Mouse (Mus musculus) monocyte, adult 2 months (primary cell): ENCODE results near the gene Fxyd1.

ENCODE experiments used
- DNase-seq, 2 experiments: peaks; one replicate each; pipeline ENCODE4 v3.0.0; 2022; ENCODE audit warnings: low spot score in 2 of 2, low read depth in 1 of 2

The Fxyd1 gene

DNA sequence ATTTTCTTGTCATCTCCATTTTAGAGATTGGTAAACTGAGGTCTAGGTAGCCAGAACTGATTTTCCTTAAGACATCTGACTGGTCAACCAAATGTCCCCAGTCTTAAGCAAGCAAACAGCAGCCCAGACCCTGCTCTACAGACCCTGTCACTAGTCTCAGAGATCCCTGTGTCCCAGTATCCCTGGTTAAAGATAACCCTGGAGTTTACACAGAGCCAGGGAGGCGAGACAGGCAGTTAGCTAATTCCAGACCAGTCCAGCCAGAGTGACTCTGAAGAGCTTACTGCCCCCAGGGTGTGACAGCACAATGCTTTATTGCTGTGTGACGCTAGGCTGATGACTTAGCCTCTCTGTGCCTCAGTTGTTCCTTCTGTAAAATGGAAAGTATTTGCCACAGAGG, at the start of gene Fxyd1:
Gene Fxyd1 (minus strand): TSS at position 129 of the 400 bp plus-strand sequence.
- DNase-seq = no peak

DNA sequence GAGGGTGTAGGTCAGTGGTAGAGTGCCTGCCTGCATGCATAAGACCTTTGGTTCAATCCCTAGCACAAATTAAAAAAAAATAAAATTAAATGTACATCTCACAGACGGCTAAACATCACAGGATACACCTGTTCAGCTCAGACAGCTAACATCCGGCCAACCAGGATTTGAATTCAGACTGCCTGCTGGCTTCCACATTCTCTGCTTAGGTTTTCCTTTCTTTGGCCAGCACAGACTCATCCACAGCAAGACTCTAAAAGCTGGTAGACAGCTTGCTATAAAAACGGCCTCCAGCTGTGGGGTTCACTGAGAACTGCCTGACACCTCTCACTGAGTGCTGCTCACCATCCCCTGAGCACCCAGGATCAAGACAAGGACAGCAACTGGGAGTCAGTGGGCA, 49.2 kb upstream of the Fxyd1 start:
- no peak for DNase-seq

DNA sequence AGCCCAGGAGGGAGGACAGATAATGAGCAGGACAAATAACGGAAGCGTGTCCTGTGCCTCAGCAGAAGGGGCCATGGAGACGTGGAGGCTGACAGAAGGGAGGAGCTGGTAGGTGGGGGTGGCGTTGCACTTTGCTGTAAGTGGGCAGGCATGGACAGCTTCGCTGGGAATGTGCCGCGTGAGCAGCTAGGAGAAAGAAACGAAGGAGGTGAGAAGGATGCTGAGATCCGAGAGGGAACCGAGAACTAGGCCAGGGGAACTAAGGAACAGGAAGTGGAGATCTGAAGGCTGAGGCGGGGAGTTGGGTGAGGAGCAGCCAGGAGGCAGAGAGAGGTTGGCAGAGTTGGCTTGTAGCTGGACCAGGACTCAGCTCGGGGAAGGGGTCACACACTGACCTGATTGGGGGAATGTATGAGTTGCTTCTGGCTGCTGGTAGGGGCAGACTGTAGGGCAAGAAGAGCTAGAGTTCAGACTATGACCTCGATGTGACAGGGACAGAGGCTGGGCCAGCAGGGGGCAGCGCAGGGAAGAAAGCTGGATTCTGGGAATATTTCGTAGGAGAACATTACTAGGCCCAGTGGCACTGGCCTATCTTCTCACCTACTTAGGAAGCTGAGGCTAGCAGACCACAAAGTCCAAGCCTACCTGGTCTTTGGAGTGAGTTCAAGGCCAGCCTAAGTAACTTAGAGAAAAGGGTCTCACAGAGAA, 48.2 kb upstream of the Fxyd1 start:
- DNase-seq = peak; percentile 24 to 47

DNA sequence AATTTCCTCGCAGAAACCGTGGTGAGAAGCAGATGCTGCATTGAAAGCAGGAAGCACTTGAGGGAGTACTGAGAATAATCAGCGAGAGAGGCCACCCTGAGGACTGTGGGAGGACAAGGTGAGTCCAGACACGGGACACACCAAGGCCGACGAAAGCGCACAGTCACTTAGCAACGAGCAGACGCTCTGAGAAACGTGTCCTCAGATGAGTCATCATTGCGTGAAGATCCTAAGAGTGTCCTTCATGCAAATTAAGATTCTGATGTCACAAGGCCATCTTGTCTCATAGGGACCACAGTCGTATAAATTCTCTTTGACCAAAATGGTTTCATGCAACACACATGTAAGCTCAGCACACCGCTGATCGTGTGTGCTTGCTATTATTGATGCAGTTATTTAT, 43.8 kb upstream of the Fxyd1 start:
- no peak for DNase-seq

DNA sequence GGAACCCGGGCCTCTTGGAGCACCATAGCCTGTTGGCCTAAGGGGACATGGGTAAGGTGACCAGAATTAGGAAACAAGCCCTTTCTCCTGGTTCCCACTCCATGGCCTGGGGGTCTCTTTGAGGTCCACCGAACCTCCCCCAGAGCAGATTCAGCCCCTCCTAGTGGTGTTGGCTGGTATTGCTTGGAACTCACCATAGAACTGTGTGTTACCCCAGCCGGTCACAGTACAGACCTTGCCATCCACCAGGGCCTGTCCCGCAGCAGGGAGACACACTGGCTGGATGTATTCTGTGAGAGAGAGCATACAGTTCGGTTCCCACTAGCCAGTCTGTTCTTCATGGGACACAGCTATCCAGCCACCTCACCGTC, 42.6 kb upstream of the Fxyd1 start:
- DNase-seq = no peak

DNA sequence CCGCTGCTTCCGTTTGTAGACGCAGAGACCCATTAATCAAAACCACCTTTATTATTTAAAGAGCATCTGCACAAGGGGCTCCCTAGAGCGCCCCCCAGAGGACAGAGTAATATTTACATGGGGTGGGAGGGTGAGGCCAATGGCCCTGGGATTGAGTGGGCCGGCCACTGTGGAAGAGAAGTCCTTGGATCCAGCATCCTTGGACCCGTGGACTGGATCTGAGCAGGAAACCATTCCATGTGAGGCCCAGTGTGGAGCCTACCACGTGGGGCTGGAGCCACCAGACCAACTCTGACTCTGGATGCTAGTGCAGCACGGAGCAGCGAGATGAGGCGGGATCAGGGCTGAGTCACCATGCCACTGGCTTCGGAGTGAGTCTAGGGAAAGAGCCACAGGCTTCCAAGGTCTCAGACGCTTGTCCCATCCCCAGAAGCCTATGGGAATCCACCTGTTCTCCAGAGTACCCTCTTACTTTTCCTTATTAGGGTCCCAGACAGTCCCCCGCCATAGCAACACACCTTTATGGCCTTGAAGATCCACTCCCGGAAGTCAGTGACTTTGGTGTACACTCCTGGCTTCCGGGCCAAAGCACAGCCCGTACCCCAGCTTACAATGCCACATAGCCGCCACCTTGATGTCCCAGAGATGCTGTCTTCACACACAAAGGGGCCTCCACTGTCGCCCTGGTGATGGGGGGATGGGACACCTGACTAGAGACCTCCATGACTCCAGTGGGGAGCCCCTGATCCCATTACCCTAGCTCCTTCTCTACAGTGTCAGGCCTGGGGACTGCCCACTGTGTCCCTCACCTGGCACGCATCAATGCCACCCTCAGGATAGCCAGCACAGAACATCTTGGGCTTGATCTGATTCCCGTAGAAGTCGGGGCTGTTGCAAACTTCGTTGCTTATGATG, 42.0 kb upstream of the Fxyd1 start:
- no peak for DNase-seq

DNA sequence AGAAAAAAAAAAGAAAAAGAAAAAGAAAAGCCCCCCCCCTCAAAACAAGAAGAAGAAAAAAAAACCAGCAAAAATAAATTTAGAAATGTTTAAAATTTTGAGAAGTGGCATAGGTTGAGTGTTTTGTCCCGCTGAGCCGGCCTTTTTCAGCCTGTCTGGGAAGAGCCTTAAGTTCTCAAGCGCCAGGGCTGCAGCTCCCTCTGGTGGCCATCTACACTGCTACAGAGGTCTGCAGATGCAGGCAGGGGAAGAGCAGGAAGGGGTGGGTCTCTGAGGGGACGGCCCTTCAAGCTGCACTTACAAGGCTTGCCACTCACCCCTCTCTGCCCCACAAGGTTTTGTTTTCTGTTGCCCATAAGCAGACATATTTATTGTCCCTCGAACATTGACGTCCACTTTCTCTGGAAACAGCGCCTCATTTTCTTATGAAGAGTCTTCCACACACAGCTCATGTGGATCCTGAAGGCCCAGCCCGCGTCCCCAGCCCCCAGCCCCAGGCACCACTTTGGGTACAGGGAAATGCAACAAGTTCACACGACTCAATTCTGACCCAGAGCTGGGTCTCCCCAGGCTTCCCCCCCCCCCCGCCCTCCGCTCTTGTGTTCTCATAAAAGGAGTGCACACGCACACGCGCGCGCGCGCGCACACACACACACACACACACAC, 40.7 kb upstream of the Fxyd1 start:
- peak; percentile 66 to 77 for DNase-seq

DNA sequence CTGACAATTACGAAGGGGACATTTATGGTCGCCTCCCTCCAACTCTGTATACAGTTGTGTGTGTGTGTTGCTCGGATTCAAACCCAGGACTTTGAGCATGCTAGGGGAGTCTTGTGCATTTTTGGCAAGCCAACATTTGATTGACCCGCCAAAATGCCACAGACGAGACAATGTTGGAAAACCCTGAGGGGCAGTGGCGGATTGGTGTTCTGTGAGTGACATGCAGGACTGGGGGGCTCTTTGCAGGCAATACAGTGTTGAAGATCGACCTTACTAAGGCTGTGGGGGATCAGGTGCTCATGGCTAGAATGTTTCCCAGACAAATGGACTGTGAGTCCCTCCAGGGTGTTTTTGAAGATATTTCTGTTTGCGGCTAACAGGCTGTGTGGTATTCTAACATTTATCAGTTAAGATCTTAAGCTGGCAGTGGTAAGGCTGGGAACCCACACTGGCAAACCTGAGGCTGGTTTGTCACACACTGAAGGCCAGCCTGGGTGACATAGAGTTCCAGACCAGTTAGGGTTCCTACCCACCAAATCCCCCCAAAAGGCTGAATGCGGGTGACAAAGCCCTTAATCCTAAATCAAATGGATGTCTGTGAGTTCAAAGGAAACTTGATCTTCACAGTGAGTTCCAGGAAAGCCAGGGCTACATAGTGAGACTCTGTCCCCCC, 40.0 kb upstream of the Fxyd1 start:
- DNase-seq = no peak

DNA sequence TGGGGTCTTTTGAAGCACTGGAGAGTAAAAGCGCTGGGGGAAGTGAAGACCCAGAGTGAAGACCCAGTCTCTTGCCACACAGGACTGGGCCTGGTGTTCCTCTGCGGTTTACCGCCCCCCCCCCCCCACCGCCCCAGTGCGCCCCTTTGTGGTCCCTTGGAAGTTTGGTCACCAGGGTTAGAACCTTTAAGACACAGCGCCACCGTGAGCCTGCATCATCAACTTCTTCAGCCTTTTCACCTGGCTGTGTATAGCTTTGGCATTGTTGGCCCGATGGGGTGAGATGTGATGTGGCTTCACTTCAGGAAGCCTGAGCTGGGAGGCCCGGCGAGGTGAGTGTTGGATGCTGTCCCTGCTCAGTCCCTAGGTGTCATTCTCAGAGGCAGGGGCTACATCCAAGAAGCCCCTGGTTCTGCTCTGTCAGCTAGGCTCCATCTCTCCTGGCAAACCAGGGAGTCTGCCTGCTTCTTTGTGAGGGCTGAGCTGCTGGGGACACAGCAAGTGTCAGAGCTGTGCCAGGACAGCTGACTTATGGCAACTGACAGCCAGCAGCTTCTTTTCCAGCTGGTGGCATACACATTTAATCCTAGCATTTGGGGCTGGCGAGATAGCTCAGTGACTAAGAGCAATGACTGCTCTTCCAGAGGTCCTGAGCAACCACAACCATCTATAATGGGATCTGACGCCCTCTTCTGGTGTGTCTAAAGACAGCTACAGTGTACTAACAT, 37.9 kb upstream of the Fxyd1 start:
- no peak for DNase-seq

DNA sequence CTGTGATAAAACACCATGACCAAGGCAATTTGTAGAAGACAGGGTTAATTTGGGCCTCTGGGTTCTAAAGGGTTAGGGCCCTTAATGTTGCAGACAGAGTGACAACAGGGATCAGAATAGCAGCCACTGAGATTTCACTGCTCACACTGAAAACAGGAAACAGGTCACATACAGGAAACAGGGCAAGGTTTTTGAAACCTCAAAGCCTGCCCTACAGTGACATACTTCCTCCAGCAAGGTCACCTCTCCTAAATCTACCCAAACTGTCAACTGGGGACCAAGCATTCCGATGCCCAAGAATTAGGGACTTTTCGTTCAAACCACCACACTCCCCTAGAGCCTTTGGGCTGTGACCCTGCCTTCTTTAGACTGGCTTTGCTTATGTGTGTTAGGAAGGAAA, 32.7 kb upstream of the Fxyd1 start:
- DNase-seq = no peak

DNA sequence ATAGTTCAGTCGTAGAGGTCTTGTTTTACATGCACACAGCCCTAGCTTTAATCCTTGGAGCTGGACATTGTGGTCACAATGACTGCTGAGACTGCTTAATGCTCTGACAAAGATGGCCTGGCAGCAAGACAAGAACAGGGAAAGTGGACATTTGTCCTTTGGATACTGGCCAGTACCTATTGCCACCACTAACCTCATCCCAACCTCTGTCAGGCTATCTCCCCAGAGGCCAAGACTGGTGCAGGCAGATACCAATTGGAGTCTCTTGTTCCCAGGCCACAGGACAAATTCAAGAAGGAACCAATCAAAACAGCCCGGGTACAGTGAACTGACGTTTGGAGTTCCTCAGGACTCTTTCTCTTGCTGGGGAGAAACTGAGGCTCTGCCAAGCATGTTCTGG, 31.2 kb upstream of the Fxyd1 start:
- DNase-seq = no peak

DNA sequence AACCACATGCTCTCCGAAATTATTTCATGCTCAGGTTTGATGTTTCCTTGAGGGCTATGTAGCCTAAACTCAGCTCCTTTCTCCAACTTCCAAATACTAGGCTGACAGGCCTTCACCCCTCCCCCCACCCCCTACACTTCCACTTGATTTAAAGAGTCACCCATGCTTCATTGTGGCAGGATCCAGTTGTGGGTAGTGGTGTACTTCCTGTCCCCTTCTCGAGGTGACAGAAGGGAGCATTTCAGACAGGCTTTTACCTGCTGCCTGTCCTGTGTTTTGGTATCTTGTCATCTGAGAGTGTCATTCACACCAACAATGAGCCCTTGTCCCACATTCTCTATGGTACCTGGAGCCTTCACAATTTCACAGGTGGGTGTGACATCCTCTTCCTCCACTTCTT, 30.3 kb upstream of the Fxyd1 start:
- no peak for DNase-seq

DNA sequence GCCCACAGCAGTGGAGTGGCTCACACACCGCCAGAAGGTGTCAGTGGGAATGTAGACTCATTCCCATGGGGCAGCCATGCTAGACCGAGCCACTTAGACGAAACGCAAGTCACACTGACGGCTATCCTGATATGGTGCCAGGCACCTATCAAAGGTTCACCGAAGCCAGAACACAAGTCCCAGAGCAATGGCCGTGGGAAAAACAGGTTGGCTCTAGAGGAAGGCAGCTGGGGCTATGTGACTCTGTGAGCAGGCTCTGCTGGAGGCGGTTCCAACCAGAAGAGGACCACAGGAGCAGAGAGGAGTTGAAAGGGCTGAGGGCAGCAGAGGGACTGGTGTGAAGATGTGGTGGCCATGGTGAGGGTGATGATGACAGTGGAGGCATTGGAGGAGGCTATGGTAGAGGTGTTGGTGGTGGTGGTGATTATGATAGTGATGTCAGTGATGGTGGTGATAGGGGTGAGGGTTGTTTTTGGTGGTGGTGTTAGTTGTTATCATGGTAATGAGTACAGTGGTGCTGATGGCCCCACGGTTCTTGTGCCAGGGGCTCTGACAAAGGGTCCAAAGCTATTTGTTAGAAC, 29.3 kb upstream of the Fxyd1 start:
- no peak for DNase-seq

DNA sequence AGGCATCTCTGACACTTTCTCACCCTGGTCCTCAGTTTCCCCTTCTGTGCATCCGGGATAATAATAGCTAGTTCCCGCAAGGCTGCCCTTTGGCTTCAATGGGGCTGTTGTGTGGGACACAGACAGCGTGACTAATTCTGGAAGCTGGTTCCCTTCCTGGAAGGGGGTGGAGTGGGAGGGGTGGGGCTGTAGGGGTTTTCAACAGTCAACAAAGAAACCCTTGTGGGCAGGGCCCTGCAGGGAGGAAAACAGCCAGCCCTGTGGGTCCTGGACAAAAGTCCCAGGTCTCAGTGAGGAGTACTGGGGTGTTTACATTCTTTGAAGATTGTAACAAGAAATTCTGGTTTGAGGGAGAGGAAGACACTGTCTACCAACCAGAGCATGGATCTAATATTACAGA, 28.2 kb upstream of the Fxyd1 start:
- DNase-seq = no peak

DNA sequence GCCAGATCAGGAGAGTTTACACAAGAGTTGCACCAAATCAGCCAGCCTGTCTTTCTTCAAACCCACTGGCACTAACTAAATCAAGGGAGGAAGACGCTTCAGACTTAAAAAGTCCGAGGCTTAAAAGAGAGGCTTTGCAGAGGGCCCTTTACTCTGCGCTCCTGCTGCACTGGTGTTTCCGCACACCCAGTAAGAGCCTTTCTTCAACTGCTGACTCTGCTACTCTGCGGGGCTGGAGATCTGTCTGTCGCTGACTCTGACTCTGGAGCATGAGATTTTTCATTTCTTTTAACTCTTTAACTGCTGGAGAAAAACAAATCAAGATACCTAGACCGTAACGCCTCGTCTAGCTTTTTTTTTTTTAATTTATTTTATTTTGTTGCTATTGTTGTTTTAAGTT, 27.1 kb upstream of the Fxyd1 start:
- no peak for DNase-seq

DNA sequence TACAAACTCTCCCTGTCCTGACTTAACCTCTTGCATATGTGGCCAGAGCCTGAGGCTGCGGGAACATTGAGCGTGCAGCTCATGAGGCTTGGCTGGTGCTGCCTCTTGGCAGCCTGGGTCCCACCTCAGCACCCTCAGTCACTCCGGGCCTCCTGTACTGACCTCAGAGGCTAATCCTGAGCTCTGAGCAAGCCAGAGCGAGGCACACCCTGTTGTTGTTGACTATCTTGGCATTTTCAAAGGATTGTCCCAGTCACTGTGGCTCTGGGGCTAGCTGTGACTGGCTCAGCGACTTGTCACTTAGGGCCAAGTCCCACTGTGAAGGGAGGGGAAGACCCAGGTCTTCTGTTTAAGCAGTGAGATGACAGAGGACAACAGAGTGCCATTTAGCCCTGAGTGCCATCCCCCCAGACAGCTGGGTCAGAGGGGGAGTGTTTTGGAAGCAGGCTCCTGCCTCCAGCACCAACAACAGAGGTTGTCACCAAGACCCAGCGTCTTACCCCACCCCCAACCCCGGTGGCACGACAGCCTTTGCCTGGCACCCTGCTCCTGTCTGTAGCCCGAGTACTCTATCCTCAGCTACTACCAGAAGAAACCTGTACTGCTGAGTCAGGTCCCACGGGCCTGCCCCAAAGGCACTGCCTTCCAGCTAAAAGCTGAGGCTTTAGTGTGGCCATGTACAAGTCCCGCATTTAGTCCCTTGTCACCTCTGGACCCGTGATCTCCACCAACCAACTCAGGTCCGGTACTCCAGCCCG, 26.0 kb upstream of the Fxyd1 start:
- DNase-seq = no peak

DNA sequence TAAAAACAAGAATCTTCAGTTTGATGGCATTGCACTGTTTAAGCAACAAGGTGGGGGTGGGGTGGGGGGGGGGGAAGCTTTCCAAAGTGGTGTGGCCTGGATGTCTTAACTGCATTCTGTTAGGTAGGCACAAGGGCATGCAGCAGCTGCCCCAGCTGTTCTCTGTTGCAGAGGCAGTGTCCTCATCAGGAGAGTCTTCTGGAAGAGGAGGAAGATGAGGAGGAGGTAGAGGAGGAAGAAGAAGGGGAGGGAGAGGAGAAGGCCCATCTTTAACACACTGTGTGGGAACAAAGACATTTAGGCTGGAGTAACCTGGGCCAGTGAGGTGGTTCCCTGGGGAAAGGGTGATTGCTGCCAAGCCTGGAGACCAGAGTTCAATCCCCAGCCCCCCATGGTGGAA, 25.1 kb upstream of the Fxyd1 start:
- no peak for DNase-seq

DNA sequence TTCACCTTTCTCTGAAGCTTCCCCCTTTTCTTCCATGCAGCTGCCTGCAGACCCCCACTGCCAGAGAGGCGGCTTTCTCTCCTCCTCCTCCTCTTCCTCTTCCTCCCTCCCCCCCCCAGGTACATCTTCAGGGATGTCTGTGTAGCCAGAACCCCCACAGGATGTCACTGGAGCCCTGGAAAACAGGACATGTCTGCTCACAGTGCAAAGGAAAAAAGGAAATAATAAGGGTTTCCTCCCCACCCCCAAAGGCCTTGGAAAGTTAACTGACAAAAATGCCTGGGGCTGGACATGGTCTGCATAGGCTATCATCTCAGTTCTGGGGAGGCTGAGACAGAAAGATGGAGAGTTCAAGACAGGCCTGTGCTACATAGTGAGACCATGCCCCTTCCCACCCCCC, 24.1 kb upstream of the Fxyd1 start:
- DNase-seq = no peak

DNA sequence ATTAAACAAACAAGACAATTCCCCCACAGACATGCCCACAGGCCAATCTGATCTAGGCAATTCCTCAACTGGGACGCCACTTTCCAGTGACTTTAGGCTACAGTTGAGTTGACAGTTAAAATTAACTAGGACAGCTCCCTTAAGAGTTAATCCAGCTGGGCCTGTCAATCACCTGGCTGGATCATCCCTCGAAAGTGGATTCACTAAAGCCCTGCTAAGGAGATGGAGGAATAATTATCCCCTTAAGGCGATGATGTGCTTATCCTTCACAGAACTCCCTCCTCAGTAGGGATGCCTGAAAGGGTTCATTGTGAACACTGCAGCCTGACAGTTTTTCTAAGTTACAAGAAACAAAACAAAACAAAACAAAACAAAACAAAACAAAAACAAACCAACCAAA, 23.6 kb upstream of the Fxyd1 start:
- no peak for DNase-seq

DNA sequence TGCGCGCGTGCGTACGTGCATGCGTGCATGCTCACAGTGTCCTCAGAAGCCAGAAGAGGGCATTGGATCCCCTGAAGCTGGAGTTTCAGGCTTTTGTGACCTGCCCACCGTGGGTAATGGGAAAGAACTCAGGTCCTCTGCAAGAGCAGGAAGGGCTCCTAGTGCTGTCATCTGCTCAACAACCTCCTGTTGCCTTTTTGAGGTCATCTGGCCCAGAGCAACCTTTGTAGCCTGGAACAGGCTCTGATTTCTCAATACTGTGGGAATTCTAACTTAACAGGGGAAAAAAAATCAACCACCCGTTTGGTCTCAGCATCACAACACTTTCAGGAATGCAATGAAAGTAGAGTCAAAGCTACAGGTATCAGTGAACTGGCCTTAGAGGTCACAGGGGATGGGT, 22.7 kb upstream of the Fxyd1 start:
- DNase-seq = no peak
